In the genomic region with DNA sequence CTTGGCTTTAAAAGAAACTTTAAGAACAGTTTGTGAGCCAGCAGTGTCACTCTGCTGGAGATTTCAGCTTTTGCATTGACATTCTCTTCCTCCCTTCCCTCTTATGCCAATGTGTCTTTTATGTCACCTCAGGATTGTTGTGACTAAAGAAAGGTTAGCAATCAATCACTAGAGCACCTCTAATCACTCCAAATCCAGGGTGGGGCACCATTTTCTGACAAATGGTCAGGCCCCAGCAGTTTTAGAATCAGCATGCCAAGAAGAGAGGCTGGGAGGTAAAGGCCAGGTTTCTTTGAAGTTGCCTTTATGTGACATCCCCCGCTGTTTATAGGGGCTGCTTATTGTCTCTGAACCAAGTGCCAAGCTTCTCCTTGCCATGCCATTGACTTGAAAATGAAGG, we compare ENCODE assay signal across 21 mouse cellular contexts.
"Had no signal": no experiment of that assay in that cellular context is flagged by ENCODE, and none has a peak within 500 bp of the region (broad histone marks: within the 10 kb centered on the region; RNA-seq: fewer than 3 reads in every experiment).

No protein-coding gene starts in this region.

- H3K4me2 ChIP-seq: lung, embryonic 14.5 days; midbrain, embryonic 12.5 days; neural tube, embryonic 13.5 days; neural tube, embryonic 15.5 days; stomach, embryonic 15.5 days had no signal

- ATAC-seq: midbrain, embryonic 16.5 days had no signal

- H3K27ac ChIP-seq: liver, embryonic 14.5 days; macrophage; midbrain, embryonic 10.5 days; midbrain, embryonic 12.5 days; neural tube, embryonic 13.5 days; neural tube, embryonic 15.5 days; stomach, embryonic 15.5 days; stomach, postnatal 0 days had no signal

- DNase-seq: lung, adult 18-20 months; lung, embryonic 14.5 days; lung, postnatal 14 days; lung, postnatal 36 days; midbrain, embryonic 14.5 days; retina, postnatal 1 day; right cerebral cortex, adult 18-20 months; right cerebral cortex, postnatal 14 days; thymus, adult 2 months; thymus, postnatal 36 days had no signal

- H3K9me3 ChIP-seq: megakaryocyte, embryonic 14.5 days; midbrain, embryonic 10.5 days; midbrain, embryonic 12.5 days; neural tube, embryonic 13.5 days; neural tube, embryonic 15.5 days; stomach, embryonic 15.5 days had no signal

- H3K9ac ChIP-seq: liver, embryonic 14.5 days; lung, embryonic 14.5 days; midbrain, embryonic 12.5 days; neural tube, embryonic 13.5 days; neural tube, embryonic 15.5 days; stomach, embryonic 15.5 days had no signal

- H3K4me3 ChIP-seq: megakaryocyte, embryonic 14.5 days; midbrain, embryonic 10.5 days; midbrain, embryonic 12.5 days; myocyte; neural tube, embryonic 13.5 days; neural tube, embryonic 15.5 days; stomach, embryonic 15.5 days had no signal

- H3K36me3 ChIP-seq: midbrain, embryonic 10.5 days; midbrain, embryonic 12.5 days; neural tube, embryonic 13.5 days; neural tube, embryonic 15.5 days; stomach, embryonic 15.5 days had no signal

- H3K4me1 ChIP-seq: megakaryocyte, embryonic 14.5 days; midbrain, embryonic 12.5 days; neural tube, embryonic 13.5 days; neural tube, embryonic 15.5 days had no signal

- H3K27me3 ChIP-seq: midbrain, embryonic 12.5 days; neural tube, embryonic 13.5 days; neural tube, embryonic 15.5 days; stomach, embryonic 15.5 days had no signal
